Mouse (Mus musculus) spleen, adult 12 weeks (tissue): ENCODE data around the gene Numbl.
"Not testable (repeated sequence)": the region's sequence is repeated elsewhere in the genome, so short reads cannot be mapped to it uniquely, and the experiment has no call there.

Experiments used
- DNase-seq: peaks from one replicate; pipeline ENCODE4 v3.0.0; 2022; ENCODE audit warnings: low spot score

Gene Numbl

DNA sequence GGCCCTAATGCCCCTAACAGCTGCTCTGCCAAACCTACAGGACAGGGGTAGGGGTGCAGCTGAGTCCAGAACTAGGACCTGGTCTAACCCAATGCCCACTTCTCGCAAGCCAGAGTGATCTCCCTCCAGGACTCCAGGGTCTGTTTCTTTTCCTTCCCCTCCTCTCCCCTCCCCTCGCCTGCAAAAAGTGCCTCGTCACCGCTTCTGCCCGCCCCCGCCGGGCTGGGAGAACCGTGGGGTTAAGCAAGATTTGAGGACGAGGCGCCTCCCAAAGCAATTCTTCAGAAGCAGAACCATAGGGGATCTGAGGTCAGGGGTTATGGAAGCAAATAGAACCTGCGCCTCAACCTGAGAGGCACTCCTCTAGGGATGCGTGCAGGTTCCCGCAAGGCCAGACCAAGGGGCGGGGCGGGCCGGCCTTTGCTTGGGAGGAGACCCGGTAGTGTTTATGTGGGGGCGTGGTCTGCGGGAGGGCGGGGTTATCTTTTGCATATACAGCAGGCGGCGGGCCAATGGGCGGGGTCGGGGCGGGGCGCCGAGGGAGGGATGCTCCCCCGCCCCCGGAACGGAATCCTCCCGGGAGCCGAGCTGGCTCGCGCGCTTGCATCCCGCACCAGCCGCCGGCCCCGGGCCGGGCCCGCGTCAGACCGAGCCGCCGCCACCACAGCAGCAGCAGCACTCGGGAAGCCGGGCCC lies at the start of gene Numbl:
TSS of gene Numbl (plus strand) at position 229 of the 695 bp plus-strand sequence.
- peak; percentile 87 for DNase-seq

DNA sequence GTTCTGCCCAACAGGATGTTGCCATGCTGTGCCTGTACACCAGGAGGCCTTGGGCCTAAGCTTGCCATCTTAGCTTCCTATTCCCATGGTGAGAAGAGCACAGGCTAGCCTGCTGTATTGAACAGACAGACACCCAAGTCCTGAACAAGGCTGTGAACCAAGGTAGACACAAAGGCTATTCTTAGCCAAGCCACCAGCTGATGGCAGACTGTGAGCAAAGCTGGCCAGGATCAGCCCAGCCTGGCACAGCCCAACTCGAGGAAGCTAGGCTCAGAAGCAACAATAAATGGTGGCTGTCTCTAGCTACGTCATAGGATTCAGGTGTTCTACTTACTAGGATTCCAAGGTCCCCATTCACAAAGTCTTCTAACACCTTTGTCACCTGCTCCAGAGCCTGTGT lies 45.6 kb upstream of the Numbl start:
- no peak for DNase-seq

DNA sequence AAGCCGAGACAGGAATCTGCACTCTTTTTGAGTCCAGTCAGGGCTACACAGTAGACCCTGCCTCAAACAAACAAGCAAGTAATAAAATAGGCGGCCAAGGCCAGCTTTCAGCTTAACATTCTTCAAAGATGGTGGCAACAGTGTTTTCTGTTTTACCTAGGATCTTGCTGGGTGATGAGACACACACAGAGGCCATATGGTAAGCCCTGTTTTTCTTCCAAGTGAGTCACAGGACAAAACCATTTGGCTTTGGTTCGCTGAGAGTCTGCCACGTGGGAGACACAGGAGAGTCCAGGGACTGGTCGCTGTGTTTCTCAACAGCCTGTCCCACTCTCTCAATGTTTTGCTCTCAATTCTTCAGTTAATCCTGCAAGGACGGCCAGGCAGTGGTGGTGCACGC lies 39.6 kb upstream of the Numbl start:
- no peak for DNase-seq

DNA sequence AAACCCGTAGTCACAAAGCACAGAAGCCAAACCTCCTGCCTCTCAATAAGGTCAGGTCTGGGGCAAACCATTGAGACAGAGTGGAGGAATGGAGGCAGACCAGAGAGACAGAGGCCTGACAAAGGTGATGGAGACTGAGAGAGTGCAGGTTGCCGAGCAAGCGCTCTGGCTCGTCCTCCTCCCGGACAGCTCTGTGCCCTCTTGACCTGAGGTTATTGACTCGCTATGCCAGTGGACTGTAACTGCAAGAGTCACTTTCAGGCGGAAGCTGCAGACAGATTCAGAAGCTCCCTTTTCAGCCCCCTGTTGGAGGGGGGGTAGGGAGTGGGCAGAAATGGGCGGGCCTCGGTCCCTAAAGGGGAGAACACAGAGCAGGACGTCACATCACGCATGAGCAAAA lies 38.3 kb upstream of the Numbl start:
- no peak for DNase-seq

DNA sequence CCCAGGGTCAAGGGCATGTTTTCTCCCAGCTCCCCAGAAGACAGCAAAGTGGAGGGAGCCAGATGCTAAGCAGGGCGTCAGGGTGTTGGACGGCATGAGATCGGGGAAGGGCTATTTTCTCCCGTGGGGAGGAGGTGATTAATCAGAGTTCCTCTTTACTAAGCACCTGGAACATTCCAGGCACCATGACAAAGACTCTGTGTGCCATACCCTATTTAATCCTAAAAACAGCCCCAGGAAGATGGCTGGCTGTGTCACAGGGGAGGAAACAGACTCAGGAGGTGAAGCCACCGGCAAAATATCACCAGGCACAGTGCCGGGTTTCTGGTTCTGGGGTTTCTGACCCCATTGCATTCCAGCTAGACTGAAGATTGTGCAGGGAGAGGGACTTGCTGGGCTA lies 36.3 kb upstream of the Numbl start:
- no peak for DNase-seq

DNA sequence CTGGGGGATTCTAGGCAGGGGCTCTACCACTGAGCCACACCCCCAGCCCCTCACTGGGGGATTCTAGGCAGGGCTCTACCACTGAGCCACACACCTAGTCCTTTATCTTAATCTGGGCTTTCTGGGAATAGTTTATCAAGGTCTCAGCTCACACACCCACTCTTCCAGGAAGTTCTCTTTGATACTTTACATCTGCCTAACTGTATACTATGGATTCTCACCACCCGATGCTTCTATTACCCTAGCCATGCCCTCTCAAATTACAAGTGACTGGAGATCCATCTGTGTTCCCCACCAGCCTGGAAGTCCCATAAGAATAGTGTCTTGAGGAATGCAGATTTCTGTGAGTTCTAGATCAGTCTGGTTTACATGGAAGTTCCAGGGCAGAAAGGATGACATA lies 35.7 kb upstream of the Numbl start:
- DNase-seq = no peak

DNA sequence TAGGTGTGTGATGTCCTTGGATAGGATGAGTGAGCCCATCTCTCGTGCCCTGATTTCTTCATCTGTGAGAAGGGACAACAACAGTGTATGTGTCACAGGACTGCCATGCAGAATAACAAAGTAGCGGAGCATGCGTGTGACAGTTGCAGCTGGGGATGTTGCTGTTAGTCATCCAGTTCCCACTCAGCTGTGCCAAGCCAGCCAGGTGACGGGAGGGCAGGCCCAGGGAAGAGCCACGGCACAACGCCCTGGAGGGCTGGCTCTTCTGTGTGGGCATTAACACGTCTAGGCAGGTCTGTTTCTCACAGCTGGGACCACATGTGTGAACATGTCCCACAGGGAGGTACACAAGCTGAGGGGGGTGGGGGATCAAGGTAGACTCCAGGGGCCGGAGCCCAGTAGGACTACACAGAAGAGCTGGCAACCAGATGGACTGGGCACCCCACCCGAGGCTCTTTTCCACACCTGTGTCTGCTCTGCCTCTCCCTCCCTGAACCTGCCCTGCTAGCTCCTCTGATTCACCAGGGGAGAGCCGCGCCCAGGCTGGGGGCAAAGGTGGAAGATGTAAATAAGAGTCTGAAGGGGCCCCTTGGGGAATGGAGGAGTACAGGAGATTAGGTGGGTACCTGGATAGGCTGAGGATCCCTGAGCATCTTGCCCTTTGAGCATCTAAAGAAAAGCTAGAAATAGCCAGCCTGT lies 33.2 kb upstream of the Numbl start:
- no peak for DNase-seq

DNA sequence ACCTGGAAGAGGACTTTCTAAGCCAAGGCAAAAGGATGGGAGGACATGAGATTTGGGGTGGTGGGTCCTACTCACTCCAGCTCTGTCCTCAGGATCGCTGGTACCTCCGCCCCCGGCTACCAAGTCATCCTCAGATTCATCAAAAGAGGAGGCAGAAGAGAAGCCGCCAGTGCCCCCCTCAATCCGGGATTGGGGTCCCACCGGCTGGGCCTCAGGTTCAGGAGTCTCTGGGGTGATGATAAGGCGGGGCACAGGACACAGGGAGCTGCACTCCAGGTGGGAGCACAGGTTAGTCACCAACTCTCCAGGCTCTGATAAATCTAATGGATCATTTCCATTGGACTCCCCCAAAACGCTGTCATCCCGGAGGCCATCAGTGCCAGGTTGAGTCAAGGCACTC lies 31.0 kb upstream of the Numbl start:
- DNase-seq = no peak

DNA sequence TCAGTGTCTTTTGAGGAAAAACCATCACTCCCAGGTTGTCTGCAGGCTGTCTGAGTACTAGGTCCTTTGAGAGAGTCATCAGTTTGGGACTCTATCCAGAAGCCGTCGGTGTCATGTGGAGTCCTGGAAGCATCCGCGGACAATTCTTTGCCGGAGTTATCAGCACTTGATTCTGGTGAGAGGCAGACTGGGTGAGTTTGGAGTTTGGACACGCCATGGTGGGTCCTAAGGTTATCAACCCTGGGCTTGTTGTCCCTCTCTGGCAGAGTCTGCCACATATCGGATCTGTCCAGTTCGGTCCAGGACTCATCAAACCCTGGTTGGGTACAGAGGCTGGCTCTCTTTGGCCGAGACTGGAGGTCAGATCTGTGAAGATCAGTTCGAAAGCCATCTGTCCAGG lies 30.6 kb upstream of the Numbl start:
- no peak for DNase-seq

DNA sequence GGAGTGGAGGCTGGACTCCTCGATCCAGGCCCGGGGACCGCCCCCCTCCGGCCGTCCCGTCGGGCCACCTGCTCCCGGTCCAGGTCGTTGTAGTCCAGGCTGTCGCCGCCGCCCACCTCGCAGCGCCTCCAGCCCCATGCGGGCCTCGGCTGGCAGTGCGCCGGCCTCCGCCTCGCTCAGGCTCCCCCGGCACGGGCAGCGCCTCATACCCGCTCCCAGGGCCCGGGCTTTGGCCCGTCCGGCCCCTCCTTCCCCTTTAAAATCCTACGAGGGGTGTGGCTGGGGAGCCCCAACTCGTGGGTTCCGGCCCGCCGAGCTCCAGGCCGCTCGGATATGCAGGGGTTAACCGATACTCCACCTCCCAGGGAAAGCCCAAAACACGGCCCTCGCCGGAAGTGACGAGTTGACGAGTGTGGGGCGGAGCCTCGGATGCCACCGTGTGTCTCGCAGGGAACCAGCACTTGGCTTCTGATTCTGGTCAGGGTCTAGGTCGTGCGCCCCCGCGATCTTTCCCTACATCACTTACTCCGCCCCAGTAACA lies 29.9 kb upstream of the Numbl start, which contains the start of gene Itpkc:
TSS of gene Itpkc (minus strand) at position 381 of the 541 bp plus-strand sequence.
- peak; percentile 90 for DNase-seq

DNA sequence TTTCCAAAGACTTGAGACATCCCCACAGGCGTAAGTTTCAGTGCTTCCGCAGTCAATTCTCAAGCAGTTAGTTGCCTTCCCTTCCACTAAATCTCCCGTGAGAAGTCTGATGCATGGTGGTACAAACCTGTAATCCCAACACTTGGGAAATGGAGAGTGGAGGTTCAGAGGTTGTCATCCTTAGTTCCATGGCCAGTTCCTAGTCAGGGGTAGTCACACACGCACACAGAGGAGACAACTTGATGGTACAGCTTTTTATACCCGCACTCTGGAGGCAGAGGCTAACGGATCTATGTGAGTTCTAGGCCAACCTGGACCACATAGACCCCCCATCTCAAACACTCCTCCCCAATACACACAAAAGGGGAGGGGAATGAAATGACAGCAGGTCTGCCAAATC lies 29.4 kb upstream of the Numbl start:
- DNase-seq = no peak

DNA sequence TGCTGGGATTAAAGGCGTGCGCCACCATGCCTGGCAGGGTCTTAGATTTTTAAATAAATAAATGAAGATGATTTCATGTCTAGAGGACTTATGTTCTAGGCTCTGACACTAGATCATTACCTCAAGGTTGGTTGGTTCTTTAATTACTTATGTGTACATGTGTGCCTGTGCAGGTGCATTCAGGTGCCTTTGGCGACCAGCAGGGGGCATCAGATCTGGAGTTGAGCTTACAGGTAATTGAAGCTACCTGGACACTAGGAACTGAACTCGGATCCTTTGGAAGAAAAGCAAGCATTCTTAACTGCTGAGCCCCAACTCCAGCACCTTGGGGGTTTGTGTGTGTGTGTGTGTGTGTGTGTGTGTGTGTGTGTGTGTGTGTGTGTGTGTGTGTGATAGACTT lies 27.5 kb upstream of the Numbl start:
- DNase-seq = no peak

DNA sequence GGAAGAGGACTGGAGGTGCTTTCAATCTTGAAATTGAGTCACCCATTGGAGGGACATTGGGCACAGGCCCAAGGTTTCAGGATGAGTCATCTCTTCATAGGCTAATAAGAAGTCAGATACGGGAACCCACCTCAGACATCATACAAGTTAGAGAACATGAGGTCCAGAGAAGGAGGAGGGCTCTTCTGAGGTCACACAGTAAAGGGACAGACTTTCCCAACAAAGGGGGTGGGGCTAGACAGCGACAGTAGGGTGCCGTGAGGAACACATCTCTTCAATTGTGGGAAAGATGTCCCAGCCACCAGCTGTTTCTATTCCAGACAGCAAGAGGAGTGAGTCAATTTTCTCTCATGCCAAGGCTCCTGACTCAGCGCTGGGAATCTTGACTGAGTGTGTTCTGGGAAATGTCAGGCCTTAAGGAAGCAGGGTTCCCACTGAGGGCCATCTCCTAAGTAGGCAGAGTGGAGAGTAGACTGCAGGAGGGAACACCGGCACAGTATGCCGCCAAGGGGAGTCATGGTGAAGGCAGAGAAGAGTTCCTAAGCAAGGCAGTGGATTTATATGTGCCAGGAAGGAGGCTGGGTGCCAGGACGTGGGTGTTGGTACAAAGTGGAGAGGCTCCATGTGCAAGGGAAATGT lies 26.4 kb upstream of the Numbl start:
- no peak for DNase-seq

DNA sequence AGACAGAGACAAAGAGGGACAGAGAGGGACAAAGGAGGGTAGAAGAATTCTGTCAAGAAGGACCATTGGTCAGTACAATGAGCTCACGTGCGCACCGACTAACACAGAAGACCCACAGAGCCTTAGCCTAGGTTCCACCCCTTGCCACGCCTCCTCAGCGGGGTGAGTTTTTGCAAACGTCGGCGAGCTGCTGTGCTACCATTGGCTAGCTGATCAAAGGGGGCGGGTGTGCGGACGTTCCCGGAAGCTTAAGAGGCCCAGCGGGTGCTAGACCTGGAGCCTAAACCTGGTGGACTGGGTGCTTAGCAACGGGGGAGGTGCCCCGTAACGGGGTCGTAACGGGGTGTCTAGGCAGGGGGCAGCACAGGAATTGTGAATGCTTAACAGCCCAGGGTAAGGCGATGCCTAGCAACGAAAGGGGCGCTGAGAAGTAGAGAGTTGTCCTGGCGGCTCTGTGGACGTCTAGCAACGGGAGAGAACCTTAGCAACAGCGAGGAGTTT lies 25.4 kb upstream of the Numbl start, which contains the start of gene Coq8b:
TSS of gene Coq8b (plus strand) at position 243 of the 501 bp plus-strand sequence.
- peak; percentile 87 for DNase-seq

DNA sequence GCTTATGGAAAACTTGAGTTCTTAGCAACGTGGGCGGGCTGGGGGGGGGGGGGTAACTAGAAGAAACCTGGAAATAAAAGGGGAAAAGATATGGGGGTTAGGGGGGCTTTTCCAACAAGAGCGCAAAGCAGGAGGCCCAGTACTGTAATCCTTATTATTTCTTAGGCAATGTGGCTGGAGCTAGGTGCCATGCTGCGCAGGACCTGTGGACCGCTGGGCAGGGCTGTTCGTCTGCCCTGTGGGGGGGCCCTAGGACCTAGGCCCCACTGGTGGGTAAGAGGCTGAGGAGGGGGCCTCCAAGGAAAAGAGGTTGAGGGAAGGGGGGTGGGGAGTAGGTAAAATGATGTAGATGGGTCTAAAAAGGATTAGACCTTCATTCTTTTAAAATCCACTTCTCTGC lies 24.9 kb upstream of the Numbl start:
- DNase-seq = no peak

DNA sequence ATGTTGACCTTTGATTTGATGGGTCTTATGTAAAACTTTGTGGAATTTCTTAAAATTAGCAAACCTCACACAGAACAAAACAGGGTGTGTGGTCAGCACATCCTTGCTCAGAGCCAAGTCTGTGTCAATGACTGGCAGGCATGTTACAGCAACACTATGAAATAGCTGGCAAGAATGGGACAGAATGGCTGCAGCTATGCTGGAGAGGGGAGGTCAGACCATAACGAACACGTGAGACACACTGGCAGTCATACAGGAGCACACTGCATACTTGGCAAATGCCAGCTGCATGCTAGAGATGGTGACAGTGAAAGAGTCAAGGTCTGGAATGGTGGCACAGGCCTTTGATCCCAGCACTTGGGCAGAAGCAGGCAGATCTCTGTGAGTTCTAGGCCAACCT lies 22.5 kb upstream of the Numbl start:
- no peak for DNase-seq

DNA sequence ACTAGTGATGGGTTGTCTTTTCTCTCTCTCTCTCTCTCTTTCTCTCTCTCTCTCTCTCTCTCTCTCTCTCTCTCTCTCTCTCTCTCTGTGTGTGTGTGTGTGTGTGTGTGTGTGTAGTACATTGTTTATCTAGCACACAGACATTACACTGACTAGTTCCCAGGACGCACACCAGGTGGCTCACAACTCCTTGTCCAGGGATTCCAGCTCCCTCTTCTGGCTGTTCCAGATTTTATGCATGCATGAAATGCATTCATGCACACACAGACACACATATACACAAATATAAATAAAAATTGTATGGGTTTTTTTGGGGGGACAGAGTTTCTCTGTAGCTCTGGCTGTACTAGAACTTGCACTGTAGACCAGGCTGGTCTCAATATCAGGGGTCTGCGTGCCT lies 20.7 kb upstream of the Numbl start:
- DNase-seq = no peak

DNA sequence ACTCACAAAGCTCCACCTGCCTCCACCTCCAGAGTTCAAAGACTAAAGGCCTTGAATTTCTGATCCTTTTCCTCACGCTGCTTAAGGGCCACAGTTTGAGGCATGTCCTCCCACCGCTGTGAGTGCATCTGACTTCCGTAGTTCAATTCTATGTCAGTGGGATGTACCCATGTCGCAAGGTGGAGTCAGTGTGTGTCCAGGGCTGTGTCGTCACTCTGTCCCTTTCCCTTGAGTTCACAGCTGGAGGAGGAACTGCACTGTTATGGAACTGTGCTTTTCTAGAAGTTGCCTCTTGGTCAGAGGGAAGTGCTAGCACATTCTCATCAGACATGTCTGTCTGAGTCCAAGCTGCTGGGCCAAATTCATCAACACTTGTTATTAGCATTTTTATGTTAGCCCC lies 19.7 kb upstream of the Numbl start:
- no peak for DNase-seq

DNA sequence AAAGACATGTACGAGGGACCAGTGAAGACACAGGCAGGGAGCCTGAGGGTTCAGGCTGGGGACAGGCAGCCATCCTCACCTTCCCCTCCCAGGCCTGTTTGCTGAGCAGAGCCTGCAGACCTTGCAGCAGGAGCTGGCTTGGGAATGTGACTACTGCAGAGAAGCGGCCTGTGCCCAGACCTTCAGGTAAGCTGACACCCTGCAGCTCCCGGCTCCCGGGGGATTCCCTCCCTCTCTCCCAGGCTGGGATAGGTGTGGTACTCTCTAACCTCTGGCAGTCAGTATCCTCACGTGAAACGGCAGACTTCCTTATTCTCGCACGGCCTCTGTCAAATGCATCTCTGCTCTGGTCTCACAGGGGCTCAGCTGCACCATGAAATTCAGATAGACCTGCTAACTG lies 15.0 kb upstream of the Numbl start:
- DNase-seq = no peak

DNA sequence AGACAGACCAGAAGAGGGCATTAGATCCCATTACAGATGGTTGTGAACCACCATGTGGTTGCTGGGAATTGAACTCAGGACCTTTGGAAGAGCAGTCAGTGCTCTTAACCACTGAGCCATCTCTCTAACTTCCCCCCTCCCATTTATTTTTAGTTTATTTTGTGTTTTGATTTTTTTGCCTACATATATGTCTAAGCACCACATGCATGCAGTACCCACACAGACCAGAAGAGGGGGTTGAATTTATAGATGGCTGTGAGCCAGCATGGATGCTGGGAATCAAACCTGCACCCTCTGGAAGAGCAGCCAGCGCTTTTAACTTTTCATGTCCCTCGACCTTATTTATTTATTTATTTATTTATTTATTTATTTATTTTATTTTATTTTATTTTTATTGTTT lies 14.1 kb upstream of the Numbl start:
- not testable (repeated sequence) for DNase-seq

DNA sequence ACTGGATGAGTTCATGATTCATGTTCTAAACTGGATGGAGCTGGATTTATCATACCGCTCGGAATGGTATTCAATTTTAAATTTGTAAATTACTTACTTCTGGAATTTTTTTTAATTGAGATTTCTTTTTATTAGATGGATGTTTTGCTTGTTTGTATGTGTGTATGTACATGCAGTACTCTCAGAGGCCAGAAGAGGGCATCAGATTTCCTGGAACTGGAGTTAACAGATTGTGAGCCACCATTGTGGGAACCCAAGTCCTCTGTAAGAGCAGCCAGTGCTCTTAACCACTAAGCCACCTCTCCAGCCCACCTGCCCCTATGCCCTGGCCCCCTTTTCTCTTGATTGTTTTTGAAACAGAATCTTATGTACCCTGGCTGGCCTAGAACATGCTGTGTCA lies 9.1 kb upstream of the Numbl start:
- DNase-seq = no peak

DNA sequence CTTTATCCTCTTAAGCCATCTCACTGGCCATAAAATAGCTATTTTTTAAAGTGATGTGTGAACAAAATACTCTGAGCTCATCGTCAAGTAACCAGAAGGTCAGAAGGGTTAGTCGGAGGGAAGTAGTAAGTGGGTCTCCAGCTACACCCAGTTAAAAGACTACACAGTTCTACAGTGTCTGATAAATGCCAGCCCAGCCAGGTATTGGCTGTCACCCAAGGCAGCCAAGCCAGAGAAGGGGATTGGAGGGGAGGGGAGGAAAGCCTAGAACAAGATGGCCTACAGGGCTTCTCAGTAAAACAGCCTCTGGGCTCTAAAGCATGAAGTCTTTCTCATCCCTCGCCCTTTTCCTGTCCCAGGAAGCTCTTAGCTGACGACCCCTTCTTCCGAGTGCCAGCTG lies 8.3 kb upstream of the Numbl start:
- no peak for DNase-seq

DNA sequence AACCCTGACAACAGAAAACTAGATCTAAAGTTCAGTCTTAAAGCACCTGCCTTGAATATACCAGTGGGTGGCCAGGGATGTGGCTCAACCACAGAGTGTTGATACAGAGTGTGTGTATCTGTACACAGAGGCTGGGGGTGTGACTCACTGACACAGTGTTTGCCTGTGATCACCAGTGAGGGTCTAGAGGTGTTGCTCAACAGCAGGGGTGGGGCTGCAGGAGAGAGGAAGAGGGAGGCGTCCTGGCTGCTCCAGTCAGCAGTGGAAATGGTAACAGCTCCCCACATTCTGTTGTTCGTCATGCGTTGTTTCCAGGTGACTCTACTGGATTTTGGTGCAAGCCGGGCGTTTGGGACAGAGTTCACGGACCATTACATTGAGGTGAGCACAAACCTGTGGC lies 6.3 kb upstream of the Numbl start:
- no peak for DNase-seq
